Mouse (Mus musculus) E14TG2a.4 (cell line): Measurements from ENCODE around the gene Gm14443.
"Not testable (repeated sequence)": the region's sequence is repeated elsewhere in the genome, so short reads cannot be mapped to it uniquely, and the experiment has no call there.

Source experiments
- H3K27me3 ChIP-seq: 2 replicates; pipeline ENCODE4 v1.6.1; 2014; ENCODE audit warnings: low read length, control low read depth; ENCODE audit not compliant: insufficient read depth
- H3K36me3 ChIP-seq: 2 replicates; pipeline ENCODE4 v1.6.1; 2014; ENCODE audit warnings: low read length, control low read depth; ENCODE audit not compliant: insufficient read depth
- H3K4me1 ChIP-seq: replicated peaks from 2 replicates; pipeline ENCODE4 v1.6.1; 2014; ENCODE audit warnings: low read depth, low read length, control low read depth
- H3K4me3 ChIP-seq: replicated peaks from 2 replicates; pipeline ENCODE4 v1.5.1; 2014; ENCODE audit warnings: mild to moderate bottlenecking, low read length
- H3K9me3 ChIP-seq: 2 replicates; pipeline ENCODE4 v1.6.1; 2014; ENCODE audit warnings: low read length, control low read depth
- CTCF ChIP-seq: conservative IDR thresholded peaks from 2 replicates; pipeline ENCODE4 v1.5.1; 2014; ENCODE audit warnings: low read length
- NANOG ChIP-seq: IDR thresholded peaks from 2 replicates; pipeline ENCODE4 v1.6.1; 2014; ENCODE audit warnings: borderline replicate concordance, low read length, mixed read lengths
- POU5F1 ChIP-seq: IDR thresholded peaks from 2 replicates; pipeline ENCODE4 v1.6.1; 2014; ENCODE audit warnings: low read length, borderline replicate concordance

The Gm14443 gene

GRCm38 (mm10) chr2:175158642-175159041 lies 17.0 kb downstream of the Gm14443 start:
- peaks cover 85% of the 10 kb centered on the region for H3K9me3 ChIP-seq
- no peaks in the 10 kb centered on the region for H3K27me3 ChIP-seq
- TF ChIP-seq POU5F1 (no peak), NANOG (no peak), CTCF (no peak)
- H3K4me1 ChIP-seq: no peaks in the 10 kb centered on the region
- H3K4me3 ChIP-seq: no peak overlapping the region
- peaks cover 13% of the 10 kb centered on the region for H3K36me3 ChIP-seq

GRCm38 (mm10) chr2:175156696-175157095 lies 19.0 kb downstream of the Gm14443 start:
- Histone ChIP-seq H3K4me1 (no peaks in the 10 kb centered on the region), H3K4me3 (no peak overlapping the region), H3K9me3 (peaks cover 95% of the 10 kb centered on the region), H3K36me3 (peaks cover 20% of the 10 kb centered on the region), H3K27me3 (no peaks in the 10 kb centered on the region)
- no peak for TF ChIP-seq NANOG
- TF ChIP-seq CTCF: no peak
- no peak for TF ChIP-seq POU5F1

- not testable (repeated sequence) for H3K9me3 ChIP-seq, H3K27me3 ChIP-seq, H3K36me3 ChIP-seq, H3K4me1 ChIP-seq
- H3K4me3 ChIP-seq: peak within 1 kb of the TSS; percentile 81
These were observed 33.7 kb downstream of the Gm14443 start, which contains the start of gene Gm14399 for GRCm38 (mm10) chr2:175141993-175142295. Gene Gm14399 (minus strand): TSS chr2:175142012.

- H3K4me1 ChIP-seq, H3K27me3 ChIP-seq, H3K9me3 ChIP-seq, H3K36me3 ChIP-seq: not testable (repeated sequence)
- peak overlapping the region; percentile 81 for H3K4me3 ChIP-seq
These were observed 34.3 kb downstream of the Gm14443 start for GRCm38 (mm10) chr2:175141118-175141992.

- not testable (repeated sequence) for H3K27me3 ChIP-seq, H3K4me3 ChIP-seq, H3K9me3 ChIP-seq, H3K4me1 ChIP-seq, H3K36me3 ChIP-seq
These were observed 35.0 kb downstream of the Gm14443 start for GRCm38 (mm10) chr2:175140624-175141023.
